Mouse (Mus musculus) kidney, postnatal 0 days (tissue): ENCODE measurements at regions not wholly inside any gene's neighbourhood (a gene's known extent, or its start where the extent isn't known, plus 50 kb on each side); places are given as distances from the start of the nearest gene placed in this dataset.

ENCODE experiments used
- ATAC-seq: fragments of 200-750 bp; cut with Nextera tagmentation; replicated peaks from 2 replicates; pipeline ENCODE4 v1.8.0; 2017; ENCODE audit warnings: low read depth, moderate number of reproducible peaks, moderate TSS enrichment, moderate library complexity; ENCODE audit not compliant: low FRiP score
- DNase-seq: peaks from one replicate; pipeline ENCODE4 v3.0.0-alpha.2; 2016; ENCODE audit warnings: low spot score
- H3K27ac ChIP-seq: fragments of 300-500 bp; sonication (generic); 2 replicates; pipeline ENCODE4 v1.5.1; 2014; ENCODE audit warnings: mild to moderate bottlenecking
- H3K27me3 ChIP-seq: fragments of 300-500 bp; sonication (generic); 2 replicates; pipeline ENCODE4 v1.6.1; 2014; ENCODE audit warnings: low read length, mixed read lengths; ENCODE audit not compliant: insufficient read depth
- H3K36me3 ChIP-seq: fragments of 300-500 bp; sonication (generic); 2 replicates; pipeline ENCODE4 v1.6.1; 2014; ENCODE audit warnings: low read length, mixed read lengths; ENCODE audit not compliant: insufficient read depth
- H3K4me1 ChIP-seq: fragments of 300-500 bp; sonication (generic); replicated peaks from 2 replicates; pipeline ENCODE4 v1.6.1; 2014; ENCODE audit warnings: antibody characterized with exemption, low read length, mixed read lengths; ENCODE audit not compliant: insufficient read depth
- H3K4me2 ChIP-seq: fragments of 300-500 bp; sonication (generic); 2 replicates; pipeline ENCODE4 v1.6.1; 2014; ENCODE audit warnings: mild to moderate bottlenecking, low read length, moderate library complexity, mixed read lengths
- H3K4me3 ChIP-seq: fragments of 300-500 bp; sonication (generic); replicated peaks from 2 replicates; pipeline ENCODE4 v1.5.1; 2014; ENCODE audit warnings: low read depth, low read length
- H3K9ac ChIP-seq: fragments of 300-500 bp; sonication (generic); 2 replicates; pipeline ENCODE4 v1.6.1; 2014; ENCODE audit warnings: low read depth, low read length
- H3K9me3 ChIP-seq: fragments of 300-500 bp; sonication (generic); replicated peaks from 2 replicates; pipeline ENCODE4 v1.6.1; 2016; ENCODE audit warnings: low read length, inconsistent platforms, mixed read lengths
- CTCF ChIP-seq: IDR thresholded peaks from 2 replicates; pipeline ENCODE4 v1.5.1; 2016; ENCODE audit warnings: antibody characterized with exemption, low read depth, mild to moderate bottlenecking, moderate library complexity
- WGBS: fragments of 180-500 bp; shearing (Covaris S2); extraction: QIAGEN DNeasy Blood & Tissue Kit; methylation state at CpG from one replicate; pipeline ENCODE4 v1.1.7; 2014; 5-methylcytosine and 5-hydroxymethylcytosine counted together

DNA sequence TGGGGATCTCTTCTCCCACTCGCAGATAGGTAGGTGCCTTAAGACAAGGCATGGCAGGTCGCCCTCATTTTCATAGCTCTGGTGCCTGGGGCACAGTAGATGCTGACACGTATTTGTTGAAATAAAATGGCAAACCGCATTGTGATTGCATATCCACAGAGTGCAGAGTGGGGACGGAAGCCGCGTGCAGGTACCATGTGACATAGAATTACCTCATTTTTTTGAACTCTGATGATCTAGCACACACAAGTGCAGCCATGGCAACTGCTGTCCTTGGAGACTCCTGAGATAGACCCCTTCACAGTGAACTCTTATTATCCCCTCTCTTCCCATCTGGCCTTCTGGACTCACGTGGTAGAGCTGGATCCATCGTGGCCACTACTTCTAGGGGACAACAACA is 262.7 kb upstream of the Gm10131 start:
- H3K27ac ChIP-seq = no peak overlapping the region
- ATAC-seq (no peak), DNase-seq (no peak)
- no peak overlapping the region for H3K4me3 ChIP-seq
- TF ChIP-seq CTCF = no peak
- H3K27me3 ChIP-seq = no peaks in the 10 kb centered on the region
- H3K9ac ChIP-seq = no peak overlapping the region
- H3K4me1 ChIP-seq = no peaks in the 10 kb centered on the region
- no peaks in the 10 kb centered on the region for H3K9me3 ChIP-seq
- H3K36me3 ChIP-seq = no peaks in the 10 kb centered on the region
- H3K4me2 ChIP-seq = no peak overlapping the region
- WGBS = 92% methylated on average over 9 of the region's 9 CpGs

DNA sequence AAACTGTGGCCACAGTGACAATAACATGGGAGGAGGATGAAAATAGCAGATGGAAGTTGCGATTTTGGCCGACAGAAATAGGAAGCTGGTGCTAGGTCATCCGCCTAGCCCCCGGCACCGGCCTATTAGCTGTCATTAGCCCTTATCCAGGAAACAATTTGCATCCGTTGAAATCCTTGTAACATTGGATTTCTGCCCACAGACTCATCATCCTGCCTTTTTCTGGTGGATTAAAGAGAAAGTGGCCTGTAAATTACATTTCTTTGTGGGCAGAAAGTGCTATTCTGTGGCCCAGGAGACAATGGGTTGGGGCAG is 261.1 kb upstream of the Gm10131 start:
- no peak for ATAC-seq
- DNase-seq = no peak
- Histone ChIP-seq H3K9me3 (no peaks in the 10 kb centered on the region), H3K27ac (no peak overlapping the region), H3K4me1 (no peaks in the 10 kb centered on the region), H3K9ac (no peak overlapping the region), H3K36me3 (no peaks in the 10 kb centered on the region), H3K4me2 (no peak overlapping the region), H3K4me3 (no peak overlapping the region), H3K27me3 (no peaks in the 10 kb centered on the region)
- TF ChIP-seq CTCF = no peak
- WGBS = 46% methylated on average over 6 of the region's 6 CpGs

DNA sequence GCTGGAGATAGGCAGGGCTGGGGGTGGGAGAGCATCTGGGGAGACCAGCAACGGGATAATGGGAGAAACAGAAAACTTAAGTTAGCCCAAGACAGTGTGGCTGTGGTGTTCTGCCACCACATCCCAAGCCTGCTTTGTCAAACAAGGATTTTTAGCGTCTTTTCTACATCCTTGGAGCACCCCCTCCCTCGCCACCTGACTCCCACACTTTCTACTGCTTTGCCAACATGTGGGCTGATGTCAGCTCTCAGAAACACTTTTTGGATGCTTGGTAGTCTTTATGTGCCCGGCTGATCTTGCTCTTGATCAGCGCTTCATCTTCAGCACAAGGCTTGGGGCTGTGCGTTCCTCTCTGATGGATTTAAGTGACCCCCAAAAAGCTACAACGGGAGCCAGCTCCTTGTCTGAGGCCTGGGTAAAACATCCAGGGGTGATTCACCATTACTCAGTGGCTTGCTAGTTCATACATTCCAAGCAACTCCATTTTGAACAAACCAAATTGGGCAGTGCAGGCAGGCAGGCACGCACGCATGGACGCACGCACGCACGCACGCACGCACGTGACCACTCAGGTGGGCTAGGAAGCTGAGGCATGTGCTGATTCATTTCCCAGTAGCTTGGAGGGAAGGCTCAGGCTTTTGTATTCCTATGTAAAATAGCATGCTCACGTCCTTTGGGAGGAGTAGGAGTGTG is 260.6 kb upstream of the Gm10131 start:
- H3K4me2 ChIP-seq = no peak overlapping the region
- no peaks in the 10 kb centered on the region for H3K36me3 ChIP-seq
- H3K27ac ChIP-seq = no peak overlapping the region
- 66% methylated on average over 17 of the region's 17 CpGs for WGBS
- no peak for DNase-seq
- H3K27me3 ChIP-seq = no peaks in the 10 kb centered on the region
- H3K9ac ChIP-seq = no peak overlapping the region
- no peak; the same call in 1 of the 2 replicates for ATAC-seq
- no peaks in the 10 kb centered on the region for H3K4me1 ChIP-seq
- H3K9me3 ChIP-seq = no peaks in the 10 kb centered on the region
- TF ChIP-seq CTCF = no peak
- H3K4me3 ChIP-seq = no peak overlapping the region

DNA sequence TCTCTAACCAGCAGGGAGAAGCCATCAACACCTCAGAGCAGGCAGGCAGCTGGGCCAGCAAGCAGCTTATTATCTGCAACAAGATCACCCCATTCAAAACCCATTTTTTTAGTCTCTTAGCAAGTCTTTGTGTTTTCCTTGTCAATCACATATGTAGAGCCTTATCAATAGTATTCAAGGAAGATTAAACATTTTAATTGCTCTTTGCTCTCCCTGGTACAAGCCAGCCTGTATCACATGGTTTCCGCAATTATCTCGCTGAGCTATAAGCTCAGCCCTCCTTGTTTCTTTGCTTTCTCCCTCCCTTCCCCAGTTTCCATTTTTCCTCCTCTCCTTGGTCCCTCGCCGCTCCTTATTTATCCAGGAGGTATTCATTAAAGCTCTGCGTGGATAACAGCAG is 259.9 kb upstream of the Gm10131 start:
- Histone ChIP-seq H3K36me3 (no peaks in the 10 kb centered on the region), H3K27ac (no peak overlapping the region), H3K4me2 (no peak overlapping the region), H3K9me3 (no peaks in the 10 kb centered on the region), H3K4me1 (no peaks in the 10 kb centered on the region), H3K4me3 (no peak overlapping the region), H3K9ac (no peak overlapping the region), H3K27me3 (no peaks in the 10 kb centered on the region)
- WGBS = 79% methylated on average over 5 of the region's 5 CpGs
- ATAC-seq = no peak
- TF ChIP-seq CTCF = no peak
- DNase-seq = no peak

DNA sequence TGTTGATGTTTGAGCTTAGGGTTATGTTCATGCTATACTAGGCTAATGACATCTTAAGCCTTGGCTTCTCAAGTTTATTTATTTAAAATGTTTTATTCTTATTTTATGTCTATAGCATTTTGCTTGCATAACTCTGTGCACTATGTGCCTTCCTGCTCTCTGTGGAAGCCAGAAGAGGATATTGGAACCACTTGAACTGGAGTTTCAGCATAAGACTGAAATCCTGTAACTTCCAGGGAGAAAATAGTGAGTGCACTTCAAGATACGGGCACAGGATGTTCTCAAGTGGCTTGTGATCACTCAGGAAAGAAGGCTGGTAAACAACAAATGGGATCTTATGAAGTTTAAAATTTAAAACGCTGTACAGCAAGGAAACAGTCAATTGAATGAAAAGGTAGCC is 257.0 kb upstream of the Gm10131 start:
- TF ChIP-seq CTCF = no peak
- 75% methylated on average over 2 of the region's 2 CpGs for WGBS
- DNase-seq = no peak

DNA sequence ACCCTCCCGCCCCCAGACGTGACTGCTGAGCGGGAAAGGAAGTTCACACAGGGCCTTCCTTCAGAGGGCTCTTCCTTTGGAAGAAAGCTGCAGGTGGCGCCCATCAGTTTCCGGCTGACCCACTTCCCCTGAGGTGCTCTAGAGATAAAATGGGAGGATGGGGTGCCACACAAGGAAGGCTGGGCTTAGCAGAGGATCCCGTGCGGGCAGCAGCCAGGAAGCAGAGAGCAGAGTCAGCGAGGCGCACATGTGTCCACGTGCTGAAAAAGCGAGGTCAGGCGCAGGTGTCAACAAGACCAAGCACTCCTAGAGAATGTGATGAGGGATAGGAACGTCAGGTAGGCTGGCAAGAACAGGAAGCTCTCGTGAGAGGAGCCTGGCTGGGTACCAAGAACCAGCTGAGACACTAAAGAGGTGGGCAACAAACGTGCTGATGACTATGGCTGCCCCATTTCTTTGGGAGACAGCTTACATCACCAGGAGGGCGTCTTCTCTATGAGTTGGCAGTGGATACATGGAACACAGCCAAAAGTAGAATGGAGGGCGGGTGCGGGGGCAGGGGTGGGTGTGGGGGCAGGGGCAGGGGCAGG is 253.0 kb upstream of the Gm10131 start:
- Histone ChIP-seq H3K27me3 (no peaks in the 10 kb centered on the region), H3K9me3 (no peaks in the 10 kb centered on the region), H3K4me3 (no peak overlapping the region), H3K27ac (no peak overlapping the region), H3K9ac (no peak overlapping the region), H3K4me2 (no peak overlapping the region), H3K4me1 (no peaks in the 10 kb centered on the region), H3K36me3 (no peaks in the 10 kb centered on the region)
- WGBS = 67% methylated on average over 18 of the region's 18 CpGs
- ATAC-seq (no peak), DNase-seq (no peak)
- TF ChIP-seq CTCF = no peak

More for the DNA sequence above, 257.0 kb upstream of the Gm10131 start:
- H3K4me2 ChIP-seq = no peak overlapping the region
- no peak overlapping the region for H3K27ac ChIP-seq
- H3K4me3 ChIP-seq = no peak overlapping the region
- H3K9ac ChIP-seq = no peak overlapping the region
- no peak for ATAC-seq
- H3K9me3 ChIP-seq = no peaks in the 10 kb centered on the region
- H3K36me3 ChIP-seq = no peaks in the 10 kb centered on the region
- no peaks in the 10 kb centered on the region for H3K27me3 ChIP-seq
- no peaks in the 10 kb centered on the region for H3K4me1 ChIP-seq

DNA sequence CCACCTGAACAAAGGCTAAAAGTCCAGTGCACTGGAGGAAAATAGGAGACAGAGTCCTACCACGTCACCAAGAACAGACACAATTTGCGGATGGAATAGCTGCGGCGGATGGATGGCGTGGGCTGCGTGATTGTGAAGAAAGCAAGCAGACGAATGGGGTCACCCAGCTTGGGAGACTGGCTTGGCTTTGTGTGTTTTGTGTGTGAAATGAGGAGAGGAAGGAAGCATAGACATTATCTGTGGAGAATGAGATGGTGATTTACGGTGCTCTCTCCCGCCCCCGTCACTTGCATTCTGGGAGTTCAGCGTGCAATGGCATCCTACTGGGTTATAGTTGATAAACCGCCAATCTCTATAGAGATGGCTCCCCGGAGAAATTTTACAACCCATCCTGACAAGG is 252.1 kb upstream of the Gm10131 start:
- Histone ChIP-seq H3K36me3 (no peaks in the 10 kb centered on the region), H3K4me1 (no peaks in the 10 kb centered on the region), H3K4me3 (no peak overlapping the region), H3K9me3 (no peaks in the 10 kb centered on the region), H3K9ac (no peak overlapping the region), H3K27ac (no peak overlapping the region), H3K4me2 (no peak overlapping the region), H3K27me3 (no peaks in the 10 kb centered on the region)
- no peak for TF ChIP-seq CTCF
- WGBS = 62% methylated on average over 13 of the region's 13 CpGs
- ATAC-seq (no peak), DNase-seq (no peak)
